Mouse (Mus musculus) layer of hippocampus, adult 2 months (tissue): ENCODE data around the gene Fut7. TPM values are rescaled to one million over a fixed set of nuclear protein-coding genes. Genes with fewer than 3 reads are reported as not detected.
A peak's percentile ranks its signal among the peaks of the same experiment; 100 is the strongest.

Experiments used
- DNase-seq, 2 experiments: peaks; one replicate each; pipeline ENCODE4 v3.0.0; 2022; ENCODE audit warnings: low spot score in 2 of 2
- H3K27ac ChIP-seq: fragments of 200-600 bp; 2 replicates; pipeline ENCODE4 v1.8.1; 2022
- H3K4me3 ChIP-seq: fragments of 200-600 bp; 2 replicates; pipeline ENCODE4 v1.8.1; 2022; ENCODE audit warnings: mild to moderate bottlenecking
- CTCF ChIP-seq: fragments of 200-600 bp; conservative IDR thresholded peaks from 2 replicates; pipeline ENCODE4 v1.8.1; 2022; ENCODE audit warnings: antibody characterized with exemption, mild to moderate bottlenecking, moderate library complexity
- total RNA-seq, 2 experiments: library from RNA; stranded (reverse); gene quantifications; 2 replicates each; pipeline ENCODE4 v1.2.3; 2021

Fut7 gene
- total RNA-seq, 2 experiments from 2014 or later, result 0.37 TPM; not detected in 1

DNA sequence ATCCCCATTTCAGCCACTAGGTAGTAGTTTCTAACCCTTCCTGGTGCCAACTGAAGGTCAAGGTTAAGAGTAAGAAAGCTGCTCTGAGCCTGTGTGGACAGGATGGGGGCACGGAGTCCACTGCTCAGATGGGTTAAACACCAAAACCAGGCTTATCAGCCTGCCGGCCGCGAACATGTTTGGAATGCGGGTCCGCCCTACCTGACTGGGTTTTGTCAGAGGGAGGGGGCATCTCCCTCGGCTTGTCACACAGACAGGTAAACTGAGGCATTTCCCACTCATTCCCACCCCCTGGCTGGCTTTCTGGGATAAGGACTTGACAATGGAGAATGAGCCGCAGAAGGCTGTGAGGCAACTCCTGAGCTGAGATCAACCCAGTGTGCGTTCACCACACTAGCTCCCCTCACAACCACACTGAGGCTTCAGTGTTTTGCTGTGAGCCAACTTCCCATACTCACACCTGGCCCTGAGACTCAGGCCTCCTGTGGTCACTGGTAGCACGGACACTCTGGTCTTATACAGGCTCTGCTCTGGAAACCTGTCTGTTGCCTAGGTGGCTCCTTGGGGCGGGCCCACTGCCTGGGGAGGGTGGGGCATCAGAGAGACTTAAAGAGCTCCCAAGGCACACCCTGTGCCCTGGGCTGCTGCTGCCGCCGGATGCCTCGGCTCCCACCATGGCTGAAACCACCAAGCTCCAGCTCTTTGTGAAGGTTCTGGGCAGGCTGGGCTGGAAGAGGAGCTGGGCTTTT is 33.3 kb downstream of the Fut7 start, which contains the start of gene Clic3:
Gene Clic3, plus strand, starts transcription at position 634 of the 749 bp plus-strand sequence.
- no peak for DNase-seq
- no peak within 1 kb of the TSS for H3K27ac ChIP-seq
- no peak for TF ChIP-seq CTCF
- H3K4me3 ChIP-seq, result no peak within 1 kb of the TSS

DNA sequence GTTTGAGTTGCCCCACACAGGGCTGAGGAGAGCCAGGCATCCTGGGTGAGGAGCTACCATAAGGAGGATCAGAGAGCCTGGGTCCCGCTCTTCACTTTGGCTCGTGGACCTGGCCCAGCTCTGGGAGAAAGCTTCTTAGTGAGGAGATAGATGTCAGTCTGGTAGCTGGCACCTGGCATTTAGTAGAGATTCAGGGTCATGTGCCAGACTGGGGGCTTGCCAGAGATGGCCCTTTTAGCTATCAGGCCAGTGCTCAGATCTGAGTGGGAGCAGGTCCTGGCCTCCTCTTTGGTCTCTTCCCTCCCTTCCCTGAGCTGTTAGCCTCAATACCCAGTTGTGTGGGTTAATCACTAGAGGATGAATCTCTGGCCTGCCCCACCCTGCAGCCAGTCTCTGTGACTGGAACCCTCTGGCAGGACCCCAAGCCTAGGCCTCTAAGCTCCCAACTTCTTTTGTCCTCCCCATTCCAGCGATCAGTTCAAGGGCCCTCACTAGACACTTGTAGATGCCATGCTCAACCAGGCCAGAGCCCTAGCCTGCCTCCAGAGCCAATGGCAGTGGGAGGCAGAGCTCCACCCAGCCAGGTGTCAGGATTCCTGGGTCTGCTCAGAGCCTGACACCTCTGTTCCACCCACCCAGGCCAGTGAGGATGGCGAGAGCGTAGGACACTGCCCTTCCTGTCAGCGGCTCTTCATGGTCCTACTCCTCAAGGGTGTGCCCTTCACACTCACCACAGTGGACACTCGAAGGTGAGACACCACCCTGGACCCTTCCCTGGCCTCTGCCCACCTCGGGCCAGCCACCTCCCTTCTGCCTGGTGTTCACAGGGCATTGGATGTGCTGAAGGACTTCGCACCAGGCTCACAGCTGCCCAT is 34.2 kb downstream of the Fut7 start:
- TF ChIP-seq CTCF, result no peak

GRCm38 (mm10) chr2:25458911-25459310 is 35.8 kb downstream of the Fut7 start:
- no peak overlapping the region for H3K4me3 ChIP-seq
- DNase-seq, result peak in 1 of 2 experiments; percentile 25
- no peak for TF ChIP-seq CTCF
- no peak overlapping the region; the same call in 1 of the 2 replicates for H3K27ac ChIP-seq

More for the DNA sequence above, 34.2 kb downstream of the Fut7 start:
- DNase-seq, result no peak
- Histone ChIP-seq H3K27ac (no peak overlapping the region), H3K4me3 (no peak overlapping the region)

- H3K27ac ChIP-seq, result peak overlapping the region; percentile 97
- TF ChIP-seq CTCF, result no peak
- H3K4me3 ChIP-seq, result peak overlapping the region; percentile 89
- no peak for DNase-seq
Observed at GRCm38 (mm10) chr2:25460135-25460534, 37.1 kb downstream of the Fut7 start.

GRCm38 (mm10) chr2:25460551-25461309 is 37.7 kb downstream of the Fut7 start, which contains the start of gene Paxx:
Gene Paxx (minus strand): TSS chr2:25461094.
- TF ChIP-seq CTCF, result peak; percentile 12; the same call in 1 of the 2 replicates
- DNase-seq, result peak; percentile 90 to 94
- H3K27ac ChIP-seq, result peak within 1 kb of the TSS; percentile 97
- peak within 1 kb of the TSS; percentile 89 for H3K4me3 ChIP-seq

GRCm38 (mm10) chr2:25461407-25461806 is 38.3 kb downstream of the Fut7 start:
- peak overlapping the region; percentile 89 for H3K4me3 ChIP-seq
- TF ChIP-seq CTCF, result no peak
- peak overlapping the region; percentile 97 for H3K27ac ChIP-seq
- DNase-seq, result no peak

- Histone ChIP-seq H3K4me3 (no peak overlapping the region), H3K27ac (no peak overlapping the region)
- no peak for DNase-seq
- TF ChIP-seq CTCF, result no peak
Observed at GRCm38 (mm10) chr2:25463630-25464029, 40.6 kb downstream of the Fut7 start.

DNA sequence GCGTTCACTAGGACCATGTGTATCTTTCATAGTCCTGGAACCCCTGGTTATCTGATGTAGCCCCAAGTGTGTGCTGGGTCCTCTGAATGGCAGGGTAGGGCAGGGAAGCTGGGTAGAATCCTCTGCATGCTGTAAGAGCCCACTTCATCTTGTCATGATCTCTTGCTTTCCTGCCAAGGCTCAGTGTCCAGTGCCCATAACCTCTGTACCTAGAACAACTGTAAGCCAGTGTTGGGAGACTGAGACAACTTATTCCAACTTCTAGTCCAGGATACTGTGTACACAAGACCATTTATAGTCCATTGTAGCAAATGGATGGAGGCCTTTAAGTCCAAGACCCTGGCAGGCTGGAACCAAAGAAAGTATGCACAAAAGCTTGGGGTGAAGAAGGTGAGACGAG is 42.2 kb downstream of the Fut7 start:
- no peak overlapping the region for H3K27ac ChIP-seq
- no peak for DNase-seq
- no peak overlapping the region for H3K4me3 ChIP-seq
- TF ChIP-seq CTCF, result no peak

DNA sequence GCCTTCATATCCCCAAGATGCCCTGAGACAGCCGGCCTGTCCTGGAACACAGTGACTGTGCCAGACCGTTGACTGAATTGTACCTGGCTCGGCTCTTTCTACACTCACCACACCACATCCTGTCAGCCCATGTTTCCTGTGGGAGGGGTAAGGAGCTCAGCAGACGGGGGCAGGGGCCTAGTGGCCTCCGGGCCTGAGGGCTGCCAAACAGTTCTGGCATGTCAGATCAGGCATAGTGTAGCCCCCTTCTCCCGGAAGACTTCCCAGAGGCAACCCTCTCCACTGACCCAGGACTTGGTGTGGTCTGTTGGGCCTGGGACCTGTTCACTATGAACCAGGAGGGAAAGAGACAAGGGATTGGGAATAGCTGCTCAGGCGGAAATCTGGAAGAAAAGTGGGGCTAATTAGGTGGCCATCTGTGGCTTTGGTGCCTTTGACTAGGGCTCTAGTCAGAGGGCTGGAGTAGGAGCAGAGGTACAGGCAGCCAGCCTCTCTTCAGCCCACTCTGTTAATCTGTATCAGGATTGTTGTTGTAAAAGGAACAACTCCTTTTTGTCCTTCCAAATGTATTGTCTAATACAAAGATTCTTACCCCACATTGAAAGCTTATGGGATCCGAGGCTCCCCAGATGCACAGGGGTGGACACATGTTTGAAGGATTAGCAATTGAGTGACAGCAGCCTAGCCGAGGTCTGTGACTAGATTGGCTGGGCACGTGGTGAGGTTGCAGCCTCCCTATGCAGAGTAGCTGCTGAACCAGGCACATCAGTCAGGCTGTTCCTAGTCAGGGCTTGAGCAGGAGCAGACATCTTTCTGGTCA is 43.0 kb downstream of the Fut7 start:
- no peak overlapping the region for H3K4me3 ChIP-seq
- no peak for TF ChIP-seq CTCF
- peak overlapping the region; percentile 36; the same call in 1 of the 2 replicates for H3K27ac ChIP-seq
- no peak for DNase-seq

GRCm38 (mm10) chr2:25467606-25468303 is 44.7 kb downstream of the Fut7 start:
- no peak for DNase-seq
- H3K4me3 ChIP-seq, result no peak overlapping the region
- H3K27ac ChIP-seq, result peak overlapping the region; percentile 55; the same call in 1 of the 2 replicates
- no peak for TF ChIP-seq CTCF
